Mouse (Mus musculus) liver, embryonic 16.5 days (tissue): ENCODE data around the gene Fam214a. TPM values are rescaled to one million over a fixed set of nuclear protein-coding genes. Genes with fewer than 3 reads are reported as not detected.

Source experiments
- ATAC-seq: fragments of 200-750 bp; cut with Nextera tagmentation; 2 replicates; pipeline ENCODE4 v1.8.0; 2017; ENCODE audit warnings: low read depth, mild to moderate bottlenecking, moderate number of reproducible peaks, moderate library complexity
- H3K27ac ChIP-seq: fragments of 300-500 bp; sonication (generic); 2 replicates; pipeline ENCODE4 v1.5.1; 2014; ENCODE audit warnings: mild to moderate bottlenecking, low read length
- H3K27me3 ChIP-seq: fragments of 300-500 bp; sonication (generic); 2 replicates; pipeline ENCODE4 v1.6.1; 2014; ENCODE audit warnings: low read depth, low read length, mixed read lengths; ENCODE audit not compliant: control insufficient read depth, insufficient read depth
- H3K36me3 ChIP-seq: fragments of 300-500 bp; sonication (generic); 2 replicates; pipeline ENCODE4 v1.6.1; 2014; ENCODE audit warnings: mild to moderate bottlenecking; ENCODE audit not compliant: control insufficient read depth, insufficient read depth
- H3K4me1 ChIP-seq: fragments of 300-500 bp; sonication (generic); 2 replicates; pipeline ENCODE4 v1.6.1; 2014; ENCODE audit warnings: low read depth, low read length, mixed read lengths; ENCODE audit not compliant: control insufficient read depth
- H3K4me2 ChIP-seq: fragments of 300-500 bp; sonication (generic); 2 replicates; pipeline ENCODE4 v1.6.1; 2014; ENCODE audit warnings: low read depth, low read length, mixed read lengths
- H3K4me3 ChIP-seq: fragments of 300-500 bp; sonication (generic); 2 replicates; pipeline ENCODE4 v1.5.1; 2014; ENCODE audit warnings: low read depth, mild to moderate bottlenecking, low read length
- H3K9ac ChIP-seq: fragments of 300-500 bp; sonication (generic); 2 replicates; pipeline ENCODE4 v1.6.1; 2014; ENCODE audit warnings: low read depth, low read length
- H3K9me3 ChIP-seq: fragments of 300-500 bp; sonication (generic); replicated peaks from 2 replicates; pipeline ENCODE4 v1.6.1; 2016; ENCODE audit warnings: low read length; ENCODE audit not compliant: control insufficient read depth
- WGBS: fragments of 180-500 bp; shearing (Covaris S2); extraction: QIAGEN DNeasy Blood & Tissue Kit; methylation state at CpG from one replicate; pipeline ENCODE4 v1.1.7; 2014; ENCODE audit not compliant: insufficient replicate concordance; 5-methylcytosine and 5-hydroxymethylcytosine counted together
- polyA plus RNA-seq: library from polyadenylated mRNA; unstranded; fragments of >200 nt; fragmentation: Nextera tagmentation; extraction: Ambion mirVana; gene quantifications from 2 replicates; pipeline ENCODE4 v1.2.1, GENCODE M21; 2015

The Fam214a gene
- polyA plus RNA-seq, 1 experiment from 2014 or later, result 2.7 TPM

DNA sequence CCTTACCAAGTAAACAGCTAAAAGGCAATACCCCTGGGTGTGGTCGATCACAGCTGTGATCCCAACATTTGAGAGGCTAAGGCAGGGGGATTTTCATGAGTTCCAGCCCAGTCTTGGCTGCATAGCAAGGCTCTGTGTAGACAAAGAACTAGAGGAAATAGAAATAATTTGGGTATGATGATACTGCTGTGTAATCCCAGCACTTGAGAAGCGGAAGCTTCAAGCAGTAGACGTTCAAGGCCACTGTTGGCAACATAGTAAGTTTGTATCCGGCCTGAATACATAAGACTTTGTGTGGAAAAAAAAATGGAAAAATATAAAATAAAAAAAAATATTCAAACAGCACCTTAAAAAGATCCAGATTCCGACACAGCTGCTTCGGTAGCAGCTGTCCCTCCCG, 69.9 kb downstream of the Fam214a start:
- H3K4me3 ChIP-seq, result no peak overlapping the region
- H3K36me3 ChIP-seq, result no peaks in the 10 kb centered on the region
- H3K27ac ChIP-seq, result no peak overlapping the region
- 72% methylated on average over 7 of the region's 7 CpGs for WGBS
- H3K4me1 ChIP-seq, result peaks cover 4% of the 10 kb centered on the region; the same call in 1 of the 2 replicates
- no peak overlapping the region for H3K4me2 ChIP-seq
- no peaks in the 10 kb centered on the region for H3K27me3 ChIP-seq
- no peak for ATAC-seq
- H3K9me3 ChIP-seq, result no peaks in the 10 kb centered on the region
- no peak overlapping the region for H3K9ac ChIP-seq

DNA sequence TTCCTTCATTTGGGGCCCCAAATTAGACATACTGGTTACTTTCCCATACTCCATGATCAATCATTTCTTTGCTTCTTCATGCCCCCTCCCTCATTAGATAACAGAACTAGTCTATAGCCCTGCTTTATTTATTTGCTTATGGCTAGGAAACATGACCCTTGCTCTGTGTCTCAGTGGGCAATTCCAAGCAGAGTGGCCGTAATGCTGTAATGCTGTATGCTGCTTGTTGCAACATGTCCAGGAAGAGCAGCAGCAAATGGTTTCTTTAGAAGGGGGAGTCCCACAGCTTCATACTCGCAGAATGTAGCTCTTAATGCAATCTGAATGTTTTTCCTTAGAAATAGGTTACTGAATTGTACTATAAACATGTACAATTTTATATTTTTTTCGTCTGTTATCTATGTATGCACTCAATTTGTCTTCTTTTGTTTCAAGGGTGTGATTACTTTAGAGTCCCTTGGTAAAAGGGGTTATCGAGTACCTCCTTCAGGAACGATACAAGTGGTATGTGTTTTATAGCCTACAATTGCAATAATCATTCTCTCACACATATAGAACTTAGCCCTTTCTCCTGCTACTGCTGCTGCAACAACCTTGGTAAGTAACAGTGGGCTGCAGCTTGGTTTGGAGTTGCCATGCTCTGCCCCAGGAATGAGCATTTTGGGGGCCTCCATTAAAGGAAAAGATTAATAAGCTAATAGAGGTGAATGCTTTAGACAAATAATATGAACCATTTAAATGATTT, 70.6 kb downstream of the Fam214a start:
- no peak overlapping the region for H3K9ac ChIP-seq
- no peak overlapping the region for H3K27ac ChIP-seq
- H3K4me1 ChIP-seq, result peaks cover 4% of the 10 kb centered on the region; the same call in 1 of the 2 replicates
- H3K4me2 ChIP-seq, result no peak overlapping the region
- no peak overlapping the region for H3K4me3 ChIP-seq
- no peaks in the 10 kb centered on the region for H3K27me3 ChIP-seq
- no peaks in the 10 kb centered on the region for H3K36me3 ChIP-seq
- 51% methylated on average over 5 of the region's 5 CpGs for WGBS
- H3K9me3 ChIP-seq, result no peaks in the 10 kb centered on the region
- peak; percentile 87 for ATAC-seq

- Histone ChIP-seq H3K9me3 (no peaks in the 10 kb centered on the region), H3K36me3 (no peaks in the 10 kb centered on the region), H3K4me2 (no peak overlapping the region), H3K27ac (no peak overlapping the region), H3K4me1 (peaks cover 4% of the 10 kb centered on the region; the same call in 1 of the 2 replicates), H3K27me3 (no peaks in the 10 kb centered on the region), H3K4me3 (no peak overlapping the region), H3K9ac (no peak overlapping the region)
- 30% methylated on average over 7 of the region's 7 CpGs for WGBS
- ATAC-seq, result peak; percentile 61
Measured at GRCm38 (mm10) chr9:75024089-75024488, 71.4 kb downstream of the Fam214a start.

DNA sequence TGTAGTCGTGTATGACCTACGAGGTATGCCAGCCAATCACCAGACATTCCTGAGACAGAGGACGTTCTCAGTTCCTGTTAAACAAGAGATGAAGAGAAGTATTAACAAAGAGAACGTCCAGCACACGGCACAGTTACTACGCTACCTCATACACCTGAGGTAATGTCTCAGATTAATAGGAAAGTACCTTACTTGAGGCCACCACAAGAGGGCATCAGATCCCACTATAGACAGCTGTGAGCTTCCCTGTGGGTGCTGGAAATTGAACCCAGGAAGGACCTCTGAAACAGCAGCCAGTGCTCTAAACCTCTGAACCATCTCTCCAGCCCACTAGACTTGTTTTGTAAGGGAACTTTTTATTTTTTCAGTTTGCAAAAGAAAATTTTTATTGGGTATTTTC, 73.0 kb downstream of the Fam214a start:
- ATAC-seq, result no peak
- no peak overlapping the region for H3K4me3 ChIP-seq

GRCm38 (mm10) chr9:75032408-75032807, 79.7 kb downstream of the Fam214a start:
- 53% methylated on average over 1 of the region's 1 CpGs for WGBS
- Histone ChIP-seq H3K4me1 (no peaks in the 10 kb centered on the region), H3K36me3 (no peaks in the 10 kb centered on the region), H3K4me3 (no peak overlapping the region), H3K27ac (no peak overlapping the region), H3K9ac (no peak overlapping the region), H3K27me3 (no peaks in the 10 kb centered on the region), H3K9me3 (no peaks in the 10 kb centered on the region), H3K4me2 (no peak overlapping the region)
- no peak for ATAC-seq

More for the DNA sequence above, 73.0 kb downstream of the Fam214a start:
- Histone ChIP-seq H3K9ac (no peak overlapping the region), H3K9me3 (no peaks in the 10 kb centered on the region), H3K36me3 (no peaks in the 10 kb centered on the region), H3K4me1 (peaks cover 4% of the 10 kb centered on the region; the same call in 1 of the 2 replicates), H3K4me2 (no peak overlapping the region), H3K27me3 (no peaks in the 10 kb centered on the region), H3K27ac (no peak overlapping the region)
- 59% methylated on average over 6 of the region's 6 CpGs for WGBS

- Histone ChIP-seq H3K27me3 (no peaks in the 10 kb centered on the region), H3K4me2 (no peak overlapping the region), H3K36me3 (no peaks in the 10 kb centered on the region), H3K4me1 (no peaks in the 10 kb centered on the region), H3K9ac (no peak overlapping the region), H3K27ac (no peak overlapping the region), H3K9me3 (no peaks in the 10 kb centered on the region), H3K4me3 (no peak overlapping the region)
- no peak for ATAC-seq
- 33% methylated on average over 7 of the region's 7 CpGs for WGBS
Measured at GRCm38 (mm10) chr9:75033141-75033540, 80.5 kb downstream of the Fam214a start.

- H3K9me3 ChIP-seq, result no peaks in the 10 kb centered on the region
- H3K9ac ChIP-seq, result no peak overlapping the region
- ATAC-seq, result no peak
- no peaks in the 10 kb centered on the region for H3K27me3 ChIP-seq
- H3K4me2 ChIP-seq, result no peak overlapping the region
- no peaks in the 10 kb centered on the region for H3K36me3 ChIP-seq
- H3K4me3 ChIP-seq, result no peak overlapping the region
- 34% methylated on average over 1 of the region's 1 CpGs for WGBS
- H3K4me1 ChIP-seq, result peaks cover 5% of the 10 kb centered on the region
- H3K27ac ChIP-seq, result 0 out of 2 replicates have a peak overlapping the region, but pooled peaks have one; percentile 17
Measured at GRCm38 (mm10) chr9:75034691-75035090, 82.0 kb downstream of the Fam214a start.

DNA sequence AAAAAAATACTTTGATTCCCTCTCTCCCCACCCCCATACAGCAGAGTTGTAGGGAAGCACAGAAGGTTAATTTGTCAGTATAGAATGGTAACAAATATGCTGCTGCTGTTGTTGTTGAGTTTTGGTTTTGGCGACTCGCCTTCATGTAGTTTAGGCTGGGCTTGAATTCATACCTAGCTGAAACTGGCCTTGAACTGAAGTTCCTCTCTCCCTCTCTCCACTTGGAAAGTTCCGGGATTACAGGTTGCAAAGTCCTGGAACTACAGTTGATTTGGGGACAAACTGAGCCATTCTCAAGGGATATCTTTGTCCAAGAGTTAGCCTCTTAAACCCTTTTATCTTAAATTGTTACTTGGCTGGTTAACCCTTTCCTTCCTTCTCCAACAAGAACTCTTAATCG, 83.3 kb downstream of the Fam214a start:
- Histone ChIP-seq H3K9ac (no peak overlapping the region), H3K4me1 (peaks cover 8% of the 10 kb centered on the region), H3K27ac (no peak overlapping the region), H3K4me3 (no peak overlapping the region), H3K27me3 (no peaks in the 10 kb centered on the region), H3K36me3 (no peaks in the 10 kb centered on the region), H3K4me2 (no peak overlapping the region), H3K9me3 (no peaks in the 10 kb centered on the region)
- ATAC-seq, result no peak
- WGBS, result 64% methylated on average over 4 of the region's 4 CpGs

DNA sequence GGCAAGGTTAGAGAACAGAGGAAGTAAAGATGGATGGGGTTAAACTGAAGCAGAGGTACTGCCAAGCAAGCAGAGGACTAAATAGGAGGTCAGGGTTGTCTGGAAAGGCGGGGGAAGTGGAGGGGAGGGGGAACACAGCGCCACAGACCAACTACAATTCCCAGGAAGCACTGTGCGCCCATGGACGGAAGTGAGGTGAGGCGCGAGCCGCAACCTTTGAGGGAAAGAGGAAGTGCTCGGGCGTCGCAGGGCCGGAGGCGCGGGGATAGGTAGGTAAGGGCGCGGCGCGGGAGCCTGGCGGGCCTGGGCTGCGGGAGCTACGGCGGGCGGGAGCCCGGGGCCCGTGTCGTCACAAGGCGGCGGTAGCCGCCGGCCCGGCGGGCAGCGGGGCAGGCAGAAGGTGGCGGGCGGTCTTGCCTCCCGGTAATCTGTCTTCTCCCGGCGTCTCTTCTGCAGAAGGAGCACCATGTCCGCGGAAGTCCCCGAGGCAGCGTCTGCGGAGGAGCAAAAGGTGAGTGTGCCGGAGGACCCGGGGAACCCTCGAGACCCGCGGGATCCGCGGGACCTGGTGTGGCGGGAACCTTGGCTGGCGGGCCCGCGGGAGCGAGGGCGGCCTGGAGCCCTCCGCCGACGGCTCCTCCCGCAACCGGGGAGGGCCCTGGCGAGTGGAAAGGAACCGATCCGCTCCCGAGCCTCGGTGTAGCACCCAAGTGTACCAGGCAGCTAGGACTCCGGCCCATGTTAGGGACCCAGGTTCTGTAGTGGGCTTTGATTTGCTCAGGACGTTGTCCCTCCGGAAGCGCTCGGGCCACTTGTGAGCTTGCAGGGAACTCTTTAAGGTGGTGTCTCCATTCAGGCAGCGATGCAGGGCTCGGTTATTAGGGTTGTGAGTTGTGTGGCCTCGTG, 85.0 kb downstream of the Fam214a start, which contains the start of gene Arpp19:
TSS of gene Arpp19 (plus strand) at position 164 of the 906 bp plus-strand sequence.
- Histone ChIP-seq H3K9ac (peak within 1 kb of the TSS; percentile 83), H3K9me3 (no peaks in the 10 kb centered on the region), H3K36me3 (no peaks in the 10 kb centered on the region), H3K4me2 (peak within 1 kb of the TSS; percentile 72), H3K4me3 (peak within 1 kb of the TSS; percentile 82), H3K4me1 (peaks cover 8% of the 10 kb centered on the region), H3K27ac (peak within 1 kb of the TSS; percentile 69), H3K27me3 (no peaks in the 10 kb centered on the region)
- ATAC-seq, result peak; percentile 87
- under 1% methylated on average over 70 of the region's 73 CpGs for WGBS
